In genomic region chr2:121646528-121646927, GRCm38 (mm10) we compare ENCODE assay signal across 32 mouse cellular contexts.
"Had no signal": no experiment of that assay in that cellular context is flagged by ENCODE, and none has a peak within 500 bp of the region (broad histone marks: within the 10 kb centered on the region; RNA-seq: fewer than 3 reads in every experiment).

No protein-coding gene starts in this region.

- H3K4me3 ChIP-seq: heart, embryonic 10.5 days; heart, embryonic 12.5 days; heart, embryonic 13.5 days; heart, embryonic 15.5 days; hindbrain, embryonic 10.5 days; hindbrain, embryonic 12.5 days; hindbrain, embryonic 13.5 days; hindbrain, embryonic 15.5 days; kidney, embryonic 15.5 days; layer of hippocampus, adult 2 months; left cerebral cortex, adult 2 months had no signal

- H3K4me2 ChIP-seq: heart, embryonic 11.5 days; heart, embryonic 12.5 days; heart, embryonic 13.5 days; heart, embryonic 15.5 days; hindbrain, embryonic 12.5 days; hindbrain, embryonic 13.5 days; hindbrain, embryonic 14.5 days; hindbrain, embryonic 15.5 days; kidney, embryonic 15.5 days had no signal

- H3K9ac ChIP-seq: heart, embryonic 12.5 days; heart, embryonic 13.5 days; heart, embryonic 15.5 days; hindbrain, embryonic 12.5 days; hindbrain, embryonic 13.5 days; hindbrain, embryonic 14.5 days; hindbrain, embryonic 15.5 days; kidney, embryonic 15.5 days had no signal

- H3K36me3 ChIP-seq: heart, embryonic 10.5 days; heart, embryonic 12.5 days; heart, embryonic 13.5 days; heart, embryonic 15.5 days; hindbrain, embryonic 10.5 days; hindbrain, embryonic 12.5 days; hindbrain, embryonic 13.5 days; hindbrain, embryonic 15.5 days; kidney, embryonic 15.5 days had no signal

- DNase-seq: heart, postnatal 10 days; heart, postnatal 36 days; heart, postnatal 4 days; kidney, adult 11 months; kidney, adult 18-20 months; kidney, adult 2 months; kidney, adult 8-10 months; kidney, adult 9 months; kidney, postnatal 10 days; kidney, postnatal 14 days; kidney, postnatal 25 days; kidney, postnatal 36 days; kidney, postnatal 4 days; layer of hippocampus, adult 9-11 months; layer of hippocampus, postnatal 36 days had no signal

- H3K27me3 ChIP-seq: heart, embryonic 13.5 days; heart, embryonic 15.5 days; hindbrain, embryonic 12.5 days; hindbrain, embryonic 13.5 days; hindbrain, embryonic 15.5 days; kidney, embryonic 15.5 days had no signal

- H3K9me3 ChIP-seq: heart, embryonic 10.5 days; heart, embryonic 12.5 days; heart, embryonic 13.5 days; heart, embryonic 15.5 days; hindbrain, embryonic 10.5 days; hindbrain, embryonic 12.5 days; hindbrain, embryonic 13.5 days; hindbrain, embryonic 15.5 days; kidney, embryonic 15.5 days had no signal

- ATAC-seq: hindbrain, embryonic 16.5 days; hindbrain, postnatal 0 days; inflammation-experienced regulatory T-cells, adult 6 months had no signal

- H3K27ac ChIP-seq: heart, embryonic 10.5 days; heart, embryonic 13.5 days; heart, embryonic 15.5 days; hindbrain, embryonic 10.5 days; hindbrain, embryonic 12.5 days; hindbrain, embryonic 13.5 days; hindbrain, embryonic 14.5 days; hindbrain, embryonic 15.5 days; hindbrain, postnatal 0 days; kidney, embryonic 15.5 days; kidney, postnatal 0 days; layer of hippocampus, adult 2 months; left cerebral cortex, adult 2 months had no signal

- H3K4me1 ChIP-seq: heart, embryonic 10.5 days; heart, embryonic 12.5 days; heart, embryonic 15.5 days had no signal
